Mouse (Mus musculus) neural tube, embryonic 14.5 days (tissue): ENCODE measurements around the gene Gmeb2. TPM values are rescaled to one million over a fixed set of nuclear protein-coding genes. Genes with fewer than 3 reads are reported as not detected.

Experiments used
- ATAC-seq: fragments of 200-750 bp; cut with Nextera tagmentation; 2 replicates; pipeline ENCODE4 v1.8.0; 2017; ENCODE audit warnings: low read depth, mild to moderate bottlenecking, moderate TSS enrichment, moderate library complexity
- H3K27ac ChIP-seq: fragments of 300-500 bp; sonication (generic); 2 replicates; pipeline ENCODE4 v1.5.1; 2014; ENCODE audit warnings: low read depth, mild to moderate bottlenecking, control low read depth, low read length, moderate library complexity, mixed read lengths
- H3K27me3 ChIP-seq: fragments of 300-500 bp; sonication (generic); 2 replicates; pipeline ENCODE4 v1.6.1; 2014; ENCODE audit warnings: low read length; ENCODE audit not compliant: control insufficient read depth, insufficient read depth
- H3K36me3 ChIP-seq: fragments of 300-500 bp; sonication (generic); 2 replicates; pipeline ENCODE4 v1.6.1; 2014; ENCODE audit warnings: low read length, mixed read lengths; ENCODE audit not compliant: control insufficient read depth, insufficient read depth
- H3K4me1 ChIP-seq: fragments of 300-500 bp; sonication (generic); 2 replicates; pipeline ENCODE4 v1.6.1; 2014; ENCODE audit warnings: low read length; ENCODE audit not compliant: control insufficient read depth, insufficient read depth
- H3K4me2 ChIP-seq: fragments of 300-500 bp; sonication (generic); 2 replicates; pipeline ENCODE4 v1.6.1; 2014; ENCODE audit warnings: mild to moderate bottlenecking, low read depth, low read length, control low read depth
- H3K4me3 ChIP-seq: fragments of 300-500 bp; sonication (generic); 2 replicates; pipeline ENCODE4 v1.5.1; 2014; ENCODE audit warnings: low read depth, low read length, control low read depth, mixed read lengths
- H3K9ac ChIP-seq: fragments of 300-500 bp; sonication (generic); replicated peaks from 2 replicates; pipeline ENCODE4 v1.6.1; 2014; ENCODE audit warnings: low read depth, mild to moderate bottlenecking, control low read depth, low read length, mixed read lengths
- H3K9me3 ChIP-seq: fragments of 300-500 bp; sonication (generic); 2 replicates; pipeline ENCODE4 v1.6.1; 2016; ENCODE audit warnings: low read length; ENCODE audit not compliant: control insufficient read depth
- WGBS: fragments of 180-500 bp; shearing (Covaris S2); extraction: QIAGEN DNeasy Blood & Tissue Kit; methylation state at CpG from one replicate; pipeline ENCODE4 v1.1.7; 2014; 5-methylcytosine and 5-hydroxymethylcytosine counted together
- polyA plus RNA-seq: library from polyadenylated mRNA; unstranded; fragments of >200 nt; fragmentation: Nextera tagmentation; extraction: Ambion mirVana; gene quantifications from 2 replicates; pipeline ENCODE4 v1.2.1, GENCODE M21; 2014

Gmeb2 gene
- polyA plus RNA-seq, 1 experiment from 2014 or later, result 19.3 TPM

DNA sequence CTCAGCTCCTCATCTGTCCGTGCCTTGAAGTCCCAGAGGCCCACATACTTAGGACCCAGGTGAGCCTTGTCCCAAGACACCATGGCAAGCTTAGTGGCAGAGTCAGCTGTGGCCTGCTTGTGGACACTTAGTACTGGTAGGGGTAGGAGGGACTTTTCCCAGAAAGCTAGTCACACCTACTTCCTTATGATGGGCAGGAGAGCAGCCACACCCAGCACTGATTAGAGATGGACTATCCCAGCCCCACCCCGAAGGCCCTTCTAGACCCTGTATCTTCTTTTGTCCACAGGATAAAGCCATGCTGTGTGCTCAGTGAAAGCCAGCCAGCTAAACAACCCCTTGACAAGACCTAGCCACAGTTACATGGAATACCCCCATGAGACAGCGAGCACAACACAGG lies 85.4 kb downstream of the Gmeb2 start, which contains the start of gene Ptk6:
TSS of gene Ptk6 (minus strand) at position 368 of the 400 bp plus-strand sequence.
- H3K27me3 ChIP-seq, result no peaks in the 10 kb centered on the region
- no peaks in the 10 kb centered on the region for H3K36me3 ChIP-seq
- 82% methylated on average over 3 of the region's 3 CpGs for WGBS
- H3K4me3 ChIP-seq, result no peak within 1 kb of the TSS
- H3K4me2 ChIP-seq, result no peak within 1 kb of the TSS
- no peaks in the 10 kb centered on the region for H3K4me1 ChIP-seq
- H3K27ac ChIP-seq, result no peak within 1 kb of the TSS
- no peak for ATAC-seq
- H3K9me3 ChIP-seq, result no peaks in the 10 kb centered on the region
- no peak within 1 kb of the TSS for H3K9ac ChIP-seq

DNA sequence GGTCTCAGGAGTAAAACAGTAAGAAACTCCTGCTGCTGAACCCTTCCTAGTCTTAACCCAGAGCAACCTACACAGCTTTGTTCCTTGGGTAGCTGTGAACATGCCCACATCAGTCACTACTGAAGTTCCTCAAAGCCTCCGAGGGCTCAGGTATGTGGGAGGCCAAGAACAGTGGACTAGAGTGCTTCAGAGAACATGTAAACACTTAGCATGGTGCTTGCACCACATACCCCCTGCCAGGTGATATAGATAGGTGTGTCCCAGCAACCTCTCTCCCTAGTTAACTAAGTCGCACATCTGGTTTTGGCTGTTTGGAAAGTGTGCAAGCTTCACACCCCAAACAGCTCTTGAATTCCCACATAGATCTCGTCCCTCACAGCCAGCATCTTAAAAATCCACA lies 86.2 kb downstream of the Gmeb2 start:
- ATAC-seq, result no peak
- Histone ChIP-seq H3K4me1 (no peaks in the 10 kb centered on the region), H3K4me3 (no peak overlapping the region), H3K9me3 (no peaks in the 10 kb centered on the region), H3K9ac (no peak overlapping the region), H3K27ac (no peak overlapping the region), H3K36me3 (no peaks in the 10 kb centered on the region), H3K4me2 (no peak overlapping the region), H3K27me3 (no peaks in the 10 kb centered on the region)
- WGBS, result 79% methylated on average over 3 of the region's 3 CpGs

Other genes with a start within 250 kb of the Gmeb2 start
- 62.4 and 62.8 TPM in 2 replicates for gene Chrna4, start 244.5 kb downstream of the Gmeb2 start, polyA plus RNA-seq
- gene Kcnq2, start 152.7 kb downstream of the Gmeb2 start, polyA plus RNA-seq, result 56.7 and 60.6 TPM in 2 replicates
- gene Eef1a2, start 131.0 kb downstream of the Gmeb2 start, polyA plus RNA-seq, result 17.5 and 24.4 TPM in 2 replicates
- 419 and 445 TPM in 2 replicates for gene Ppdpf, start 100.8 kb downstream of the Gmeb2 start, polyA plus RNA-seq
- not detected in 2 replicates for gene Ptk6, start 85.2 kb downstream of the Gmeb2 start, polyA plus RNA-seq
- gene Srms, start 74.8 kb downstream of the Gmeb2 start, polyA plus RNA-seq, result 0.15 and 0.19 TPM in 2 replicates
- gene Fndc11, start 68.0 kb downstream of the Gmeb2 start, polyA plus RNA-seq, result 0.23 TPM in 1 of 2 replicates, not detected in the other
- 0.28 and 0.45 TPM in 2 replicates for gene Helz2, start 46.0 kb downstream of the Gmeb2 start, polyA plus RNA-seq
- 1,346 and 1,661 TPM in 2 replicates for gene Stmn3, start 26.5 kb upstream of the Gmeb2 start, polyA plus RNA-seq
- 37.4 and 43.9 TPM in 2 replicates for gene Rtel1, start 31.7 kb upstream of the Gmeb2 start, polyA plus RNA-seq
- 59.3 and 67.7 TPM in 2 replicates for gene Zgpat, start 76.9 kb upstream of the Gmeb2 start, polyA plus RNA-seq
- gene Arfrp1, start 77.4 kb upstream of the Gmeb2 start, polyA plus RNA-seq, result 57.8 and 66.0 TPM in 2 replicates
- gene Lime1, start 92.0 kb upstream of the Gmeb2 start, polyA plus RNA-seq, result 44.7 and 46.2 TPM in 2 replicates
- 18.2 and 22.8 TPM in 2 replicates for gene Zbtb46, start 171.4 kb upstream of the Gmeb2 start, polyA plus RNA-seq
- not detected in 2 replicates for gene Abhd16b, start 205.2 kb upstream of the Gmeb2 start, polyA plus RNA-seq
- 116 and 120 TPM in 2 replicates for gene Tpd52l2, start 209.1 kb upstream of the Gmeb2 start, polyA plus RNA-seq
- 245 and 250 TPM in 2 replicates for gene Dnajc5, start 232.4 kb upstream of the Gmeb2 start, polyA plus RNA-seq